Mouse (Mus musculus) 3134 (cell line): ENCODE results near the gene Slc6a11.

Experiments
- DNase-seq: peaks from one replicate; pipeline ENCODE4 v3.0.0-alpha.2; 2011; ENCODE audit warnings: low spot score; ENCODE audit not compliant: insufficient read length; ENCODE audit errors: extremely low read depth

The Slc6a11 gene

DNA sequence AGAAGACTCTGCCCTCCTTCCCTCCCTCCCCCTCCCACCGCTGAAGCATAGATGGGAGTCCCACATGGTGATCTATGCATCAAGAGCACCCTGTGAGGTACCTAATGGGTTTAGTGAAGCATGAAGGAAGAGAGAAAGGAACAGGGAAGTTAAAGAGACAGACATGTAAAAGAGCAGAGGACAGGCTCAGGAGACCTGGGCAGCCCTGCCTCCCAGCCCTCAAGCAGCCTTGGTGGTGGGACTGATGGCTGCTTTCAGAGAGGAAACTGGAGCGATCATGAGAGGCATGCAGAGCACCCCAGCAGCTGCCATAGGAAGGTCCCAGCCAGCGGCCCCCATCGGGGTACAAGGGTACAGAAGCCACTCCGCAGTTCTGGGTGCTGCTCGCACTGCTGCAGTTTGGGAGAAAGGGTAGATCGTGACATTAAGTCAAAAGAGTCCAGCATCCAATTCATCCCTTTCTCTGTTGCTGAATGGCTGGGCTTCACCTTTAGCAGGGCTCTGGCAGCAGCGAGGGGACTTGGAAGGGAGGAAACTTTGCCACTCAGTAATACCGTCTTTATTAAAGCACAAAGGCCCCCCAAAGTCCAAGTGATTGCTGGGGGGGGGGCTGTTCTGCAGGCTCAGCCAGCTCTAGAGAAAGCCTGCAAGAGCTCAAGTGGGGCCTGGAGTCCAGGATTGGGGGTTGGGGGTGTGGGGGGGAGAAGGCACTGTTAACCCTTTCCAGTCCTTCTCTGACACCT, 43.5 kb downstream of the Slc6a11 start:
- DNase-seq: no peak

GRCm38 (mm10) chr6:114178141-114178540, 47.1 kb downstream of the Slc6a11 start:
- no peak for DNase-seq

- no peak for DNase-seq
Measured at GRCm38 (mm10) chr6:114182366-114183179, 51.5 kb downstream of the Slc6a11 start.

DNA sequence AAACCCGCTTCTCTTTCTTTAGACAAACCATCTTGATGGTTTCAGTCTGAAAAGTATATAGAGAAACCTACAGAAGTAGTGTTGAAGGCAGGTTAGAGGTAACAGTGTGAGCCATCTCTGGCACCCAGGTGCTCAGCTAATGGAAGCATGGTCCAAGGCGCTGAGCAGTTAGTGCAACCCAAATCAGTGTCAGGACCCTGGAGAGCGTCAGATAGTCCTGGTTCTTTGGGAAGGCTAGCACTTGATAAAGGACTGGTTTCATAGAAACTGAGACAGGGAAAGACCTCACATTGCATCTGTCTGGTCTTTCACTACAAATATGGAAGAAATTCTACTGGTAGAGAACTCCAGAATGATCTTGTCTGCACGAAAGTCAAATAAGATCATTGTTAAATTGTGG, 56.1 kb downstream of the Slc6a11 start:
- DNase-seq: no peak

GRCm38 (mm10) chr6:114188869-114189268, 57.8 kb downstream of the Slc6a11 start:
- DNase-seq: no peak

- DNase-seq: no peak
Measured at GRCm38 (mm10) chr6:114195998-114196397, 65.0 kb downstream of the Slc6a11 start.

- DNase-seq: no peak
Measured at GRCm38 (mm10) chr6:114199200-114199845, 68.3 kb downstream of the Slc6a11 start.

DNA sequence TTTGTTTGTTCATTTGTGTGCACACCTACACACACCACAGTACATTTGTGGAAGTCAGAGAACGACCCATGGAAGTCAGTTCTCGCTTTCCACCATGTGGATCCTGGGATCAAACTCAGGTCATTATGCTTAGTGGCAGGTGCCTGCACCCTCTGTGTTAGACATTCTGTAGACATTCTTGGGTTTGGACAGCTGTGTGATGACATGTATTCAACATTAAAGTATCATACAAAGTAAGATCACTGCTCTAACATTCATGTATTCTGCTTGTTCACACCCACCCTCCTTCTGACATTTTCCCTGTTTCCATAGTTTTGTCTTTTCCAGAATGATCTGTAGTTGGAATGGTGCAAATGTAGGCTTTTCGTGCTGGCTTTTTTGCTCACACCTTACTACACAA, 73.5 kb downstream of the Slc6a11 start:
- no peak for DNase-seq

- no peak for DNase-seq
Measured at GRCm38 (mm10) chr6:114208296-114208695, 77.3 kb downstream of the Slc6a11 start.

DNA sequence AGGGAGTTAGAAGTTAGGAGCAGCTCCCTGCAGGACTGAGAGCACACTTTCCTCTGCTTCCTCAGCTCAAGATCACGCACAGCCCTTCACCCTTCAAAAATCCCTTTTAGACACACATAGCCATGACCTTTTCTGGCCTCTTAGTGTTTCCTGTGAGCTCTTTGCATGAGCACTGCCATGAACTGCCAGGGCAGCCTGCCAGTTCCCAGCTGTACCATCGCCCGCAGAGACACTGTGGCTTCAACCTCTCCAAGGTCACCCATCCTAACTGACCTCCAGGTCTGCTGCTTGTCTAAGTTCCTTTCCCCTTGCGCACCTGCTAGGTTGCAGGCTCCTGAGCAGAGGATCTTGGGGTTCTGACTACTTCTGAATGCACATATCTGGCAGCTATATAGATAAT, 83.4 kb downstream of the Slc6a11 start:
- no peak for DNase-seq

DNA sequence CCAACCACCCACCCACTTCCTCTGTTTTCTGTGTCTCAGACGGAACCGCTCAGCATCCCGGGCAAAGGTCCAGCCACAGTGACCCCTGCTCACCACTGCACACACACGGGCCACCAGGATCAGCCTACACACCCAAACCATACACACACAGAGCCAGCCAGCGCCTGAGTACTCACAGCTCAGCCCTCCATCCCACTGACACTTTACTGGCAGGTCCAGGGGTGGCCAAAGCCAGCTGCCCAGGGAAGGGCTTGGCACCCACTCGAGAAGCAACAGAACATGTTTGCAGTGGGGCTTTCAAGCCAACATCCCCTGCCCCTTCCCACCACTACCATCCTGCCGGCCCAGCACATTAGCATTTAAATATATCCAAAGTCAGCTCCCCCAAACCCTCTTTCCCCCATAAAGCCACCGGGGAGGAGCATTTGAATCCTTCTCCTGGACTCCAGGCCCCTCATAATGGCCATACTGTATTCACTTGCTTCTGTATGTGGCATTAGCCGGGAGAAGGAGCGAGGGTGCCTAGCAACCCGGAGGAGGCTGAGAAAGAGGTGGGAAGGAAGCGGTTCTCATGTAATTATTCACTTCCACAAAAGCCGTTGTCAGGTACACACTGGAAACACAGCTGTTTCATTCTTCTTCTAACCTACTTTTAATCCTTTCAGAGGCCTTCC, 85.8 kb downstream of the Slc6a11 start:
- no peak for DNase-seq

DNA sequence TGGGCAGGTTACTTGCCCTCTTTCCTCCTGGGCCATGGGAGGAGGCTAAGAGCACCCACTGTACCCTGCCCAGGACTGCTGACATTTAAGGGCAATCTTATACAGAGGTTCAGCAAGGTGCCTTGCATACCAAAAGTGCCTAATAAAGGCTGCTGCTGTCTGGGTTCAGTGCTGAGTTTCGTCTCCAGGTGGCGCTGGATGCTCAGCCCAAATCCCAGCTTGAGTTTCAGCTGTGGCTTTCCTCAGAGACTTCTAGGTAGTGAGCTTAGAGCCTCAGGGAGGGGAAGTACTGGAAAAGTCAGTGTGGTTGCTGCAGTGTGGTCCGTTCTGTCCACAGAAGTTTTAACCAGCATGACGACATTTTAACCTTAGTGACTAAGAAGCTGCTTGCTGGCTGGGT, 93.4 kb downstream of the Slc6a11 start:
- DNase-seq: peak; percentile 31

DNA sequence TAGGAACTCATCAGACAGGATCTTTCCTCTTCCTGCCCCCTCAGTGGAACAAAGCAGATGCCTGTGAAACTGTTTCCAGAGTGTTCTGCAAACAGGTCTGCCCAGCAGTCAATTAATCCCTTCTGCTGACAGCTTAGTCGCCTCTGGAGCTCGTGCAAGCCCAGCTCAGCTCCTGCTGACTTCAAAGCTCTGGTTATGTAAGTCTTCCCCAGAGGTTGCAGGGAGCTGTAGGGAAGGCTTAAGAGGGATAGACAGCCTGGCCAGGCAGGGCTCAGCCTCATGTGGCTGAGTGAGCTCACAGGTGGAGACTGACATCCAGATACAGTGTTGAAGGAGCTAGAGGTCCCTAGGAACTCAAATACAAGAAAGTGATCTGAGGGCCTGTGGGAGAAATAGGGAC, 96.3 kb downstream of the Slc6a11 start:
- no peak for DNase-seq

DNA sequence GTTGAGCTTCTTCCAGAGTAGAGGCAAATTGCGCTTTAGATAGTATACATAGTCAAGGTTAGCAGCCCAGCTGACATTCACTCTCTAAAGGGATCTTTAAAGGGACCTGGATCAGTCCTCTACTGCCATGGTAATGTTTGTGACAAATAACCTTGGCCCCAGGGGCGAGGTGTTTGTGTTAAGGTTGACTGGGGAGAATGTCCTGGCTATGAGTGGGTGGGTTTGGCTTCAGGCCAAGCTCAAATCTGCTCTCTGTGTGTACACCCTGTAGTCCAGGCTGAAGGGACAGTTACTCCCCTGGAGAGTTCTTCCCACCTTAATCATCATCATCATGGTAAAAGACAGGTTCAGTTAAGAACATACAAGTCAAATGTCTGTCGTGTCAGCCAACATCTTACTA, 97.2 kb downstream of the Slc6a11 start:
- DNase-seq: no peak

DNA sequence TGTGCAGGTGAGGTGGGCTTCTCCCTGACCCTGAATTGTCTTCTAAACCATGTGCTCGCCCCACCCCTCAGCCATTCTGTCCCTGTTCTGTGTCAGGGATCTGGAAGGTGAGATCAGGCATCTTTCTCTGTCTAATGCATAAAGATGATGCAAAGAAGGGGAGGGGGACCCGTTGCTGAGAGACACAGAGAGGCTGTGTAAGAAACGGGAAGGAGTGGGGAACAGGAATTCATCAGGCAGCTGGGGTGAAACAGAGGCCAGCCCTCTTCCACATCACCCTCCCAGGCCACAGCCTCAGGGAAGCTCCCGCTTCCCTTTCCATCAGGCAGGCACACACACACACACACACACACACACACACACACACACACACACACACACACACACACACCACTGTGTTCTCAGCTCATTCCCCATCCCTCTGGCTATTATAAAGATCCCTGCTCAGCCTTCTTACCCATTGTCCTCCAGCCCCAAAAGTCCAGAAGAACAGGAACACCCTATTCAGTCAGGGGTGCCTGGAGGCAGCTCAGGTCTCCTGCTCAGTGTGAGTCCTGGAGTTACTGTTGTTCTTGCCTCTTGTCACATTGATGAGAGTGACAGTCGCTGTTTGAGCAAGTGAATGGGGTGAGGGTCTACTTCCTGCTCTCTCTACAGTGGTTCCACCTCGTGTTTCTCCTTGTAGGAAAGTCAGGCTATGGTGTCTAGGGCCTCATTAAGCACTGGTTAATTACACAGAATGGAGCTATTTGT, 108.0 kb downstream of the Slc6a11 start:
- DNase-seq: no peak

GRCm38 (mm10) chr6:114245665-114246064, 114.6 kb downstream of the Slc6a11 start:
- no peak for DNase-seq

DNA sequence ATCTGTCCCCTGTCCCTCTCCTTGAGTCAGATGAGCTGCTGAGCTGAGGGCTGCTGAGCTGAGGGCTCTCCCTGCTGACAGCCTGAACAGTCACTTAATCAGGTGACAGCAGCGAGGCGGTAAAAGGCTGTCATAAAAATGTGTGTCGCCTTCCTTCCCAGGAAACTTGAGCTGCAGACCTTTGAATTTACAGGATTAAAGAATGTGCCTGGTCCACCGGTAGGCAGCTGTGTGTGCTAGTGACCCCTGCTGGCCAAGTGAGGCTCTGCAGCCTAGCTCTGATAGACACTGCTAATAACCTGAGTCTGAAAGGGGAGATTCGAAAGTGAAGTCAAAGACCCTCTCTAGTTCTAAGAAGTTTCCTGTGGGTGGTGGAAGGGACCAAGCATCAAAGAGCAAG, 119.3 kb downstream of the Slc6a11 start:
- peak; percentile 28 for DNase-seq

DNA sequence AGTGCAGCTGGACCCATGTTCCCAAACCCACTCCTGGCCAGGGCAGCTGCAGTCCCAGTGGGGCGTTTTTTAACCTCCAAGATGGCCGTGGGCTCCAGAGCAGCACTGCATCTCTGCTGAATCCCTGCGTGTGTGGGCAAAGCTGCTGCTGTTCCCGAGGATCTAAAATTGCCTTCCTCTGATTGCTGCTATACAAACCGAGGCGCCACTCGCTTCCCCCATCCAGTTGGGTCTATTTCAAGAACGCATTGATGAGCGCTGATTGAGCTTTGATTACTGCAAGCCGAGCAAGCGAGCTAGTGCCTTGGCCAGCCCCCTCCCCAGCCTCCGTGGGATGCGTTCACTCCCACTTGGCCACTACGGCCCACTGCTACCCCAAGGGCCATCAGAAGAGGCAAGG, 123.9 kb downstream of the Slc6a11 start:
- DNase-seq: no peak

DNA sequence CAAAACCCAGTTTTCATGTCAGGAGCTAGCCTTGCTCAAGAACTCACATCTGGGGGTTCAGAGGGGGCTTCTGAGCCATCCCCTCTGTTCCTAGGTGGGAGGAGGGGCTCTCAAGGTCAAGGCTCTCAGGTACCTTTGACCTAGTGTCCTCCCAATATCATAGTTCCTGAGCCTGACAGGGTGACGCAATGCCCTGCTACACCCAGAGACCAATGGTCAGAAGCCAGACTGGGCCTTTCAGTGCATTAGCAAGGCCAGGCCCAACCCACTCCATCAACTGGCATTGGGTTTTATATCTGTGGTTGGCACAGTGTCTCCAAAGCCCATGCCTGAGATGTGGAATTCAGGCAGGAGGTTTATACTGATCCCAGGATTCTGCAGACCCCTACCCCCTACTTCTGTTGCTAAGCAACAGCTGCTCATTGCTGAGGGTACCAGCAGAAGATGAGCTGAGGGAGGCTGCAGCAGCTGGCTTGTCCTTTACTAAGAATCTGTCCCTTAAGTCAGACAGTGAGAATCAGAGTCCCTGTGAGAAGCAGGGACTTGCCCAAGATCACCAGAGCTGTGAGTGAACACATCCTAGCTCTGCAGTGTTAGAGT, 126.8 kb downstream of the Slc6a11 start:
- DNase-seq: no peak

GRCm38 (mm10) chr6:114258661-114259193, 127.7 kb downstream of the Slc6a11 start:
- DNase-seq: no peak
